Mouse (Mus musculus): ENCODE data around the gene Foxp3. TPM values are rescaled to one million over a fixed set of nuclear protein-coding genes. Genes with fewer than 3 reads are reported as not detected.

Gene Foxp3
- polyA plus RNA-seq, 1 experiment from 2014 or later: 0.11 TPM

- no peak for ATAC-seq (ENCODE audit: low read depth)
- WGBS: 90% methylated on average over 10 of the region's 10 CpGs
These were observed 978 bp upstream of the Foxp3 start for GRCm38 (mm10) chrX:7572466-7572865.

GRCm38 (mm10) chrX:7574087-7574884 lies 842 bp downstream of the Foxp3 start, which contains the start of gene Ppp1r3f:
TSS of gene Ppp1r3f (minus strand) at chrX:7574283.
- 18% methylated on average over 43 of the region's 65 CpGs for WGBS
- H3K4me3 ChIP-seq (ENCODE audit: low read depth, low read length): peak within 1 kb of the TSS; percentile 44
- peak; percentile 98 for ATAC-seq (ENCODE audit: low read depth)

More at GRCm38 (mm10) chrX:7572466-7572865, 978 bp upstream of the Foxp3 start:
- H3K4me1 ChIP-seq (ENCODE audit: control insufficient read depth, insufficient read depth, low read length): peaks cover 8% of the 10 kb centered on the region
- H3K9ac ChIP-seq (replicated peaks; ENCODE audit: low read depth, low read length): no peak overlapping the region
- no peak overlapping the region for H3K4me3 ChIP-seq (ENCODE audit: low read depth, low read length)
- no peaks in the 10 kb centered on the region for H3K9me3 ChIP-seq (ENCODE audit: control insufficient read depth, low read length)
- peak overlapping the region; percentile 56; the same call in 1 of the 2 replicates for H3K4me2 ChIP-seq (ENCODE audit: low read depth, low read length)
- no peaks in the 10 kb centered on the region for H3K36me3 ChIP-seq (ENCODE audit: control insufficient read depth, insufficient read depth, low read length)
- H3K27ac ChIP-seq (ENCODE audit: low read depth, low read length): no peak overlapping the region
- H3K27me3 ChIP-seq (ENCODE audit: control insufficient read depth, insufficient read depth, low read length): no peaks in the 10 kb centered on the region

GRCm38 (mm10) chrX:7574885-7575231 lies 1.4 kb downstream of the Foxp3 start:
- ATAC-seq (ENCODE audit: low read depth): peak; percentile 3; the same call in 1 of the 2 replicates
- H3K4me2 ChIP-seq (ENCODE audit: low read depth, low read length): peak overlapping the region; percentile 25
- H3K9me3 ChIP-seq (ENCODE audit: control insufficient read depth, low read length): no peaks in the 10 kb centered on the region
- peak overlapping the region; percentile 93 for H3K27ac ChIP-seq (ENCODE audit: low read depth, low read length)
- H3K27me3 ChIP-seq (ENCODE audit: control insufficient read depth, insufficient read depth, low read length): no peaks in the 10 kb centered on the region
- 29% methylated on average over 4 of the region's 6 CpGs for WGBS
- peak overlapping the region; percentile 44 for H3K4me3 ChIP-seq (ENCODE audit: low read depth, low read length)
- no peaks in the 10 kb centered on the region for H3K36me3 ChIP-seq (ENCODE audit: control insufficient read depth, insufficient read depth, low read length)
- H3K9ac ChIP-seq (replicated peaks; ENCODE audit: low read depth, low read length): no peak overlapping the region
- peaks cover 8% of the 10 kb centered on the region for H3K4me1 ChIP-seq (ENCODE audit: control insufficient read depth, insufficient read depth, low read length)

More at GRCm38 (mm10) chrX:7574087-7574884, 842 bp downstream of the Foxp3 start, which contains the start of gene Ppp1r3f:
- H3K27ac ChIP-seq (ENCODE audit: low read depth, low read length): peak within 1 kb of the TSS; percentile 93
- no peaks in the 10 kb centered on the region for H3K27me3 ChIP-seq (ENCODE audit: control insufficient read depth, insufficient read depth, low read length)
- peaks cover 8% of the 10 kb centered on the region for H3K4me1 ChIP-seq (ENCODE audit: control insufficient read depth, insufficient read depth, low read length)
- H3K9ac ChIP-seq (replicated peaks; ENCODE audit: low read depth, low read length): peak within 1 kb of the TSS; percentile 71
- no peaks in the 10 kb centered on the region for H3K36me3 ChIP-seq (ENCODE audit: control insufficient read depth, insufficient read depth, low read length)
- peak within 1 kb of the TSS; percentile 56 for H3K4me2 ChIP-seq (ENCODE audit: low read depth, low read length)
- H3K9me3 ChIP-seq (ENCODE audit: control insufficient read depth, low read length): no peaks in the 10 kb centered on the region

GRCm38 (mm10) chrX:7581151-7581550 lies 7.7 kb downstream of the Foxp3 start:
- Histone ChIP-seq H3K4me1 (ENCODE audit: control insufficient read depth, insufficient read depth, low read length) (no peaks in the 10 kb centered on the region), H3K9ac (replicated peaks; ENCODE audit: low read depth, low read length) (no peak overlapping the region), H3K9me3 (ENCODE audit: control insufficient read depth, low read length) (no peaks in the 10 kb centered on the region), H3K4me3 (ENCODE audit: low read depth, low read length) (no peak overlapping the region), H3K4me2 (ENCODE audit: low read depth, low read length) (no peak overlapping the region), H3K36me3 (ENCODE audit: control insufficient read depth, insufficient read depth, low read length) (no peaks in the 10 kb centered on the region), H3K27ac (ENCODE audit: low read depth, low read length) (no peak overlapping the region), H3K27me3 (ENCODE audit: control insufficient read depth, insufficient read depth, low read length) (no peaks in the 10 kb centered on the region)
- WGBS: 92% methylated on average over 2 of the region's 2 CpGs
- ATAC-seq (ENCODE audit: low read depth): no peak

GRCm38 (mm10) chrX:7583881-7584280 lies 10.4 kb downstream of the Foxp3 start:
- H3K9me3 ChIP-seq (ENCODE audit: control insufficient read depth, low read length): no peaks in the 10 kb centered on the region
- H3K36me3 ChIP-seq (ENCODE audit: control insufficient read depth, insufficient read depth, low read length): no peaks in the 10 kb centered on the region
- 97% methylated on average over 11 of the region's 11 CpGs for WGBS
- H3K9ac ChIP-seq (replicated peaks; ENCODE audit: low read depth, low read length): no peak overlapping the region
- no peaks in the 10 kb centered on the region for H3K27me3 ChIP-seq (ENCODE audit: control insufficient read depth, insufficient read depth, low read length)
- ATAC-seq (ENCODE audit: low read depth): no peak
- H3K4me3 ChIP-seq (ENCODE audit: low read depth, low read length): no peak overlapping the region
- H3K4me1 ChIP-seq (ENCODE audit: control insufficient read depth, insufficient read depth, low read length): no peaks in the 10 kb centered on the region
- H3K4me2 ChIP-seq (ENCODE audit: low read depth, low read length): no peak overlapping the region
- H3K27ac ChIP-seq (ENCODE audit: low read depth, low read length): no peak overlapping the region

- 82% methylated on average over 4 of the region's 5 CpGs for WGBS
- no peak overlapping the region for H3K9ac ChIP-seq (replicated peaks; ENCODE audit: low read depth, low read length)
- no peak for ATAC-seq (ENCODE audit: low read depth)
These were observed 12.9 kb downstream of the Foxp3 start for GRCm38 (mm10) chrX:7586356-7586755.

GRCm38 (mm10) chrX:7595371-7595770 lies 21.9 kb downstream of the Foxp3 start:
- H3K4me1 ChIP-seq (ENCODE audit: control insufficient read depth, insufficient read depth, low read length): no peaks in the 10 kb centered on the region
- 91% methylated on average over 9 of the region's 9 CpGs for WGBS

More at GRCm38 (mm10) chrX:7586356-7586755, 12.9 kb downstream of the Foxp3 start:
- Histone ChIP-seq H3K27ac (ENCODE audit: low read depth, low read length) (no peak overlapping the region), H3K9me3 (ENCODE audit: control insufficient read depth, low read length) (no peaks in the 10 kb centered on the region), H3K4me3 (ENCODE audit: low read depth, low read length) (no peak overlapping the region), H3K4me1 (ENCODE audit: control insufficient read depth, insufficient read depth, low read length) (no peaks in the 10 kb centered on the region), H3K4me2 (ENCODE audit: low read depth, low read length) (no peak overlapping the region), H3K36me3 (ENCODE audit: control insufficient read depth, insufficient read depth, low read length) (no peaks in the 10 kb centered on the region), H3K27me3 (ENCODE audit: control insufficient read depth, insufficient read depth, low read length) (no peaks in the 10 kb centered on the region)

GRCm38 (mm10) chrX:7604004-7604403 lies 30.6 kb downstream of the Foxp3 start:
- 95% methylated on average over 7 of the region's 7 CpGs for WGBS
- no peak overlapping the region for H3K4me2 ChIP-seq (ENCODE audit: low read depth, low read length)
- no peaks in the 10 kb centered on the region for H3K9me3 ChIP-seq (ENCODE audit: control insufficient read depth, low read length)
- no peak for ATAC-seq (ENCODE audit: low read depth)
- H3K36me3 ChIP-seq (ENCODE audit: control insufficient read depth, insufficient read depth, low read length): no peaks in the 10 kb centered on the region
- no peaks in the 10 kb centered on the region for H3K27me3 ChIP-seq (ENCODE audit: control insufficient read depth, insufficient read depth, low read length)
- H3K9ac ChIP-seq (replicated peaks; ENCODE audit: low read depth, low read length): no peak overlapping the region
- peaks cover 3% of the 10 kb centered on the region; the same call in 1 of the 2 replicates for H3K4me1 ChIP-seq (ENCODE audit: control insufficient read depth, insufficient read depth, low read length)
- H3K4me3 ChIP-seq (ENCODE audit: low read depth, low read length): no peak overlapping the region
- no peak overlapping the region for H3K27ac ChIP-seq (ENCODE audit: low read depth, low read length)

More at GRCm38 (mm10) chrX:7595371-7595770, 21.9 kb downstream of the Foxp3 start:
- no peak for ATAC-seq (ENCODE audit: low read depth)
- H3K36me3 ChIP-seq (ENCODE audit: control insufficient read depth, insufficient read depth, low read length): no peaks in the 10 kb centered on the region
- no peak overlapping the region for H3K4me2 ChIP-seq (ENCODE audit: low read depth, low read length)
- H3K27me3 ChIP-seq (ENCODE audit: control insufficient read depth, insufficient read depth, low read length): no peaks in the 10 kb centered on the region
- H3K4me3 ChIP-seq (ENCODE audit: low read depth, low read length): no peak overlapping the region
- no peak overlapping the region for H3K27ac ChIP-seq (ENCODE audit: low read depth, low read length)
- H3K9ac ChIP-seq (replicated peaks; ENCODE audit: low read depth, low read length): no peak overlapping the region
- no peaks in the 10 kb centered on the region for H3K9me3 ChIP-seq (ENCODE audit: control insufficient read depth, low read length)

GRCm38 (mm10) chrX:7604879-7605574 lies 31.6 kb downstream of the Foxp3 start, which contains the start of gene Ccdc22:
TSS of gene Ccdc22 (minus strand) at chrX:7605517.
- H3K4me1 ChIP-seq (ENCODE audit: control insufficient read depth, insufficient read depth, low read length): peaks cover 3% of the 10 kb centered on the region; the same call in 1 of the 2 replicates
- 16% methylated on average over 28 of the region's 28 CpGs for WGBS
- H3K27ac ChIP-seq (ENCODE audit: low read depth, low read length): no peak within 1 kb of the TSS

More at GRCm38 (mm10) chrX:7604879-7605574, 31.6 kb downstream of the Foxp3 start, which contains the start of gene Ccdc22:
- Histone ChIP-seq H3K27me3 (ENCODE audit: control insufficient read depth, insufficient read depth, low read length) (no peaks in the 10 kb centered on the region), H3K9me3 (ENCODE audit: control insufficient read depth, low read length) (no peaks in the 10 kb centered on the region), H3K9ac (replicated peaks; ENCODE audit: low read depth, low read length) (peak within 1 kb of the TSS; percentile 26; the same call in 1 of the 2 replicates), H3K4me2 (ENCODE audit: low read depth, low read length) (peak within 1 kb of the TSS; percentile 49), H3K36me3 (ENCODE audit: control insufficient read depth, insufficient read depth, low read length) (no peaks in the 10 kb centered on the region), H3K4me3 (ENCODE audit: low read depth, low read length) (peak within 1 kb of the TSS; percentile 42)
- peak; percentile 94 for ATAC-seq (ENCODE audit: low read depth)
